Mouse (Mus musculus) myocyte (in vitro differentiated cells): Measurements from ENCODE around the gene Sec24c.

Experiments
- CEBPB ChIP-seq: IDR thresholded peaks from 2 replicates; pipeline ENCODE4 v1.6.1; 2011; ENCODE audit warnings: mild to moderate bottlenecking, moderate library complexity; ENCODE audit not compliant: poor library complexity, insufficient read depth, severe bottlenecking
- E2F4 ChIP-seq: IDR thresholded peaks from one replicate; pipeline ENCODE4 v1.6.1; 2011; ENCODE audit warnings: mild to moderate bottlenecking, control low read depth, moderate library complexity; ENCODE audit not compliant: insufficient read depth
- MAX ChIP-seq: IDR thresholded peaks from one replicate; pipeline ENCODE4 v1.6.1; 2011; ENCODE audit warnings: low read depth, mild to moderate bottlenecking, control low read depth
- MYOD1 ChIP-seq, 3 experiments: IDR thresholded peaks; one replicate each; pipeline ENCODE4 v1.6.1; 2011; ENCODE audit warnings: control low read depth in 2 of 3, low read depth in 2 of 3, mild to moderate bottlenecking in 2 of 3, moderate library complexity in 1 of 3; ENCODE audit not compliant: insufficient read length in 2 of 3, control insufficient read depth in 1 of 3
- MYOG ChIP-seq, 3 experiments: IDR thresholded peaks; one replicate each; pipeline ENCODE4 v1.6.1; 2011; ENCODE audit warnings: control low read depth in 2 of 3, low read depth in 2 of 3, mild to moderate bottlenecking in 2 of 3; ENCODE audit not compliant: insufficient read length in 2 of 3, control insufficient read depth in 1 of 3, insufficient read depth in 1 of 3
- POLR2A ChIP-seq: IDR thresholded peaks from one replicate; pipeline ENCODE4 v1.6.1; 2011; ENCODE audit warnings: low read depth, mild to moderate bottlenecking, control low read depth, moderate library complexity; ENCODE audit not compliant: insufficient read length
- TCF12 ChIP-seq: IDR thresholded peaks from one replicate; pipeline ENCODE4 v1.6.1; 2011; ENCODE audit warnings: mild to moderate bottlenecking, control low read depth; ENCODE audit not compliant: poor library complexity, insufficient read depth, severe bottlenecking
- USF1 ChIP-seq: IDR thresholded peaks from one replicate; pipeline ENCODE4 v1.6.1; 2011; ENCODE audit warnings: low read depth, mild to moderate bottlenecking, control low read depth, moderate library complexity

- no peak for TF ChIP-seq POLR2A
- no peak for TF ChIP-seq MYOD1 (IDR thresholded peaks at IDR 0.05; ENCODE audit: control insufficient read depth in 1 of 3, insufficient read length in 2 of 3, low read depth in 2 of 3)
- TF ChIP-seq CEBPB: no peak
- TF ChIP-seq USF1: no peak
- no peak for TF ChIP-seq TCF12
- TF ChIP-seq MAX: no peak
- TF ChIP-seq MYOG (IDR thresholded peaks at IDR 0.05; ENCODE audit: control insufficient read depth in 1 of 3, insufficient read depth in 1 of 3, insufficient read length in 2 of 3, low read depth in 2 of 3): no peak
- no peak for TF ChIP-seq E2F4
These were observed 28.1 kb downstream of the Sec24c start for GRCm38 (mm10) chr14:20702096-20702740.
